Mouse (Mus musculus): ENCODE data around the gene Acp4. TPM values are rescaled to one million over a fixed set of nuclear protein-coding genes. Genes with fewer than 3 reads are reported as not detected.
"Not testable (repeated sequence)": the region's sequence is repeated elsewhere in the genome, so short reads cannot be mapped to it uniquely, and the experiment has no call there.

Acp4 gene
- polyA plus RNA-seq (2015; fragmentation: Nextera tagmentation; extraction: Ambion mirVana), result not detected in 2 replicates

DNA sequence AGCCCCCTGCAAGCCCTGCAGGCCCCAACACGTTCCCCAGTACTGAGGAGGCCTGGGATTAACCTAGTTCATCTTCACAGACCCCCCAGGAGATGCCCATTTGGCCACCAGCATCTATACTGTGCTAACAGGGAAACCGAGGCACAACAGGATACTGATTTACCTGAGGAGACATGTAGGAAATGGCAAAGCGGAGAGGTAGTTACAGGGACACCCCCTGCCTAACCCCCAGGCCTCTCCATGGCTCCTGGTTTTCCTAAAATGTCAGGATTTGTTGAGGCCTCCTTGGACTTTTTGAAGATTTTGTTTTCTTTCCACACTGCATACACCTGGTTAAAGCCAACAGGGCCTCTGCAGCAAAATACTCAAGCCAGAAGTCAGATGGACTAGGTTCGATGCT is at the start of gene Acp4:
TSS of gene Acp4 (minus strand) at position 101 of the 400 bp plus-strand sequence.
- ATAC-seq (replicated peaks), result no peak
- Histone ChIP-seq H3K9ac (replicated peaks) (no peak within 1 kb of the TSS), H3K27ac (replicated peaks) (no peak within 1 kb of the TSS), H3K27me3 (no peaks in the 10 kb centered on the region), H3K9me3 (no peaks in the 10 kb centered on the region), H3K36me3 (peaks cover 19% of the 10 kb centered on the region), H3K4me3 (no peak within 1 kb of the TSS), H3K4me2 (replicated peaks) (no peak within 1 kb of the TSS), H3K4me1 (peaks cover 1% of the 10 kb centered on the region; the same call in 1 of the 2 replicates)
- WGBS, result 85% methylated on average over 4 of the region's 4 CpGs

DNA sequence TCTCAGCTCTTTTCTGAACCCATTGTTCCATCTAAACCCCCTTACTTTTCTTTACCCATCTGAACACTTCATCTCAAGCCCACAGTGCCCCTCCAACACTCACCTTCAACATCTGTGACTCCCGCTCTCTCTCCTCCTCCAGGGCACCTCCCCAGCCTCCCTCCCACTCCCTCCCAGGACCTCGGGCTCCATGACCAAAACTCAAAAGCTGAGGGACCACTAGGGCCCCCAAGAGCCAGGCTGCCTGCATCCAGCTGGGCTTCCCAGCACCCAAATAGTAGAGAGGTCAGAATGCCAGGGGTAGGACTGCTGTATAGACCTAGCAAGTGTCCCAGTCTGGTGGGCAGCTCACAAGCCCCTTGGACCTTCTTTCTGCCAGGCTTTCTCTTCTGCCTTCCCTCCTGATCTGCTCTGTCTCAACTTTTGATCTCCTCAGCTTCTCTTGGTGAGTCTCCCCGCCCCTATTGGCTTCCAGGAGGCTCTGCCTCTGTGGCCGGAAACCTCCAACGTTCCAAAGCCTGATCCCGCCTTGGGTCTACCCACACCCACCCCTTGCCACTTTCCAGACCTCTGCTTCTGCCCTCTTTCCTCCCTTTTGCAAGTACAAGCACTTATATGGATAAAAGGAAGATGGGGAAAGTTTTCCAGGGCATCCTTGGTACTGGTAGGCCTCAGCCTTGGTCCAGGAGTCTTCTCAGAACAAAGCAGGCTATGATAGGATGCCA is 49.5 kb upstream of the Acp4 start, which contains the start of gene Clec11a:
TSS of gene Clec11a (minus strand) at position 387 of the 725 bp plus-strand sequence.
- Histone ChIP-seq H3K4me2 (replicated peaks) (peak within 1 kb of the TSS; percentile 62), H3K9me3 (no peaks in the 10 kb centered on the region), H3K4me1 (peaks cover 25% of the 10 kb centered on the region), H3K36me3 (no peaks in the 10 kb centered on the region), H3K27me3 (no peaks in the 10 kb centered on the region), H3K9ac (replicated peaks) (no peak within 1 kb of the TSS), H3K27ac (replicated peaks) (peak within 1 kb of the TSS; percentile 93; the same call in 1 of the 2 replicates), H3K4me3 (peak within 1 kb of the TSS; percentile 63)
- WGBS, result 60% methylated on average over 6 of the region's 6 CpGs
- no peak for ATAC-seq (replicated peaks)

DNA sequence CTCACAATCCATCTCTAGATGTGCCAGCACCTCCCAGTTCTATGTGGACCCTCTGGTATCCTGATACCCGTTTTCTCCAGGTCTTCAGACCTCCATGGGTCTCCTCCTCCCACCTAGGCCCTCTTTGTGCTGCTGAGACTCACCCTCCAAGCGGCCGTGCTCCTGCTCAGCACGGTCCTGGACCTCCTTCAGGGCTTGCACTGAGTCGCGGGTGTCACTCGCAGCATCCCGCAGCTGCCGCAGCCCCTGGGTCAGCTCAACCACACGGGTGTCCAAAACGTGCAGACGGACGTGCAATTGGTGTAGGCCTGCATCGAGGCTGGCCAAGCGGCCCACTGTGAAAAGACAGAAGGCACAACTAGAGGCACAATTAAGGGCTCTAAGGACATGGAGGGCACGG is 48.5 kb upstream of the Acp4 start:
- peaks cover 17% of the 10 kb centered on the region for H3K4me1 ChIP-seq
- peak overlapping the region; percentile 93; the same call in 1 of the 2 replicates for H3K27ac ChIP-seq (replicated peaks)
- no peaks in the 10 kb centered on the region for H3K36me3 ChIP-seq
- WGBS, result 7% methylated on average over 16 of the region's 16 CpGs
- peak overlapping the region; percentile 62 for H3K4me2 ChIP-seq (replicated peaks)
- H3K27me3 ChIP-seq, result no peaks in the 10 kb centered on the region
- H3K4me3 ChIP-seq, result peak overlapping the region; percentile 63
- no peak; the same call in 1 of the 2 replicates for ATAC-seq (replicated peaks)
- H3K9ac ChIP-seq (replicated peaks), result no peak overlapping the region
- H3K9me3 ChIP-seq, result no peaks in the 10 kb centered on the region

DNA sequence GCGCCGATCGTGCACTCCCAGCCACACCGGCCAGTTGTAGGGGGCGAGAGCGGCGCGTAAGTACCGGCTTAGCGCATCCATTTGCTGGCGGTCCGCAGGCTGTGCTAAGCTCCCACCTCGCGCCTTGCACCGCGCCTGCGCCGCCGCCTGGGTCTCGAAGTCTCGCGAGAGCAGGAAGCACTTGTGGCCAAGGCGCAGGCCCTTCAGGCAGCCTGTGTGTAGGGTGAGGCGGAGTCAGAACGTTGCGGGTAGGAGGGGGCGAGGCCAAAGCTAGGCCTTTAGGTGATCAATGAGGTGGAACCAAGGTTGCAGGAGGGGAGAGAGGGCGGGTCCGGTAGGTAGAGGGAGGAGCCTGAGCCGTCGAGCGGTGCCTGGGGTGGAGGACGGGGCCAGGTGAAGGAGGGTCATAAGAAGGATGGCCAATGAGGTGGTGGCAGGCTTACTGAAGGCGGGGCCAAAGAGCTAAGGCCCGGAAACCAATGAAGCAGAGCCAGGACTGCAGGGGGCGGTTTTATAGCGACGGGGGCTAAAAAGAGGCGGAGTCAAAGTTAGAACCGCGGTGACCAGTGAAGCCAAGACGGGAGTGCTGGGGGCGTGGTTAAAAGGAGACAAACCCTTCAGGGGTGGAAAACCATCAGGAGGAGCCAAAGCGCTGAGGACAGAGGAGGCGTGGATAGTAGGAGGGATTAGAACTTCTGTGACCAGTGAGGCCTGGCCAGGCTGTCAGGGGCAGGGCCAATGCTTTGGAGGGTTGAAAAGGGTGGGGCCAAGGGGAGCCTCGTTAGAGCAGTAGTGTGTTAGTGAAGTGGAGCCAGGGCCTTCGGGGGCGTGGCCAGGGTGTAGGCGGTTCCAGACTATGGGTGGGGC is 47.8 kb upstream of the Acp4 start:
- Histone ChIP-seq H3K4me2 (replicated peaks) (peak overlapping the region; percentile 62), H3K27me3 (no peaks in the 10 kb centered on the region)
- WGBS, result under 1% methylated on average over 49 of the region's 49 CpGs

DNA sequence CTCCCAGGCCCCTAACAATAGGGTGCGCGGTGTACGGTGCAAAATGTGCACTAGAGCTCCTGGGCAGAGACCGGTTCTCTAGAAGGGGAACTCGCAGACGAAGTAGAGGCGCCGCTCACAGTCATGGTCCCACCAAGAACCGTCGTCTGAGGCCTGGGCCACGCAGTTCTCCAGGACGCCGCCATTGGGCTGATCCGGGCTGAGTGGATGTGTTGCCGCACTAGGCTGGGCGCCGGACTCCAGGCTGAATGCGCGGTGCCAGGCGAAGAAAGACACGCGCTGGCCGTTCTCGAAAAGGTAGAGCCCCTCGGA is 47.2 kb upstream of the Acp4 start:
- WGBS, result 1% methylated on average over 25 of the region's 25 CpGs
- no peaks in the 10 kb centered on the region for H3K27me3 ChIP-seq
- no peaks in the 10 kb centered on the region for H3K36me3 ChIP-seq
- H3K9me3 ChIP-seq, result no peaks in the 10 kb centered on the region
- peak overlapping the region; percentile 63 for H3K4me3 ChIP-seq
- H3K9ac ChIP-seq (replicated peaks), result peak overlapping the region; percentile 92
- ATAC-seq (replicated peaks), result peak; percentile 57
- H3K4me1 ChIP-seq, result peaks cover 12% of the 10 kb centered on the region
- peak overlapping the region; percentile 62 for H3K4me2 ChIP-seq (replicated peaks)
- peak overlapping the region; percentile 93 for H3K27ac ChIP-seq (replicated peaks)

More for the DNA sequence above, 47.8 kb upstream of the Acp4 start:
- Histone ChIP-seq H3K36me3 (no peaks in the 10 kb centered on the region), H3K4me1 (peaks cover 12% of the 10 kb centered on the region), H3K27ac (replicated peaks) (peak overlapping the region; percentile 93), H3K9ac (replicated peaks) (peak overlapping the region; percentile 92), H3K4me3 (peak overlapping the region; percentile 63), H3K9me3 (no peaks in the 10 kb centered on the region)
- peak; percentile 95 for ATAC-seq (replicated peaks)

DNA sequence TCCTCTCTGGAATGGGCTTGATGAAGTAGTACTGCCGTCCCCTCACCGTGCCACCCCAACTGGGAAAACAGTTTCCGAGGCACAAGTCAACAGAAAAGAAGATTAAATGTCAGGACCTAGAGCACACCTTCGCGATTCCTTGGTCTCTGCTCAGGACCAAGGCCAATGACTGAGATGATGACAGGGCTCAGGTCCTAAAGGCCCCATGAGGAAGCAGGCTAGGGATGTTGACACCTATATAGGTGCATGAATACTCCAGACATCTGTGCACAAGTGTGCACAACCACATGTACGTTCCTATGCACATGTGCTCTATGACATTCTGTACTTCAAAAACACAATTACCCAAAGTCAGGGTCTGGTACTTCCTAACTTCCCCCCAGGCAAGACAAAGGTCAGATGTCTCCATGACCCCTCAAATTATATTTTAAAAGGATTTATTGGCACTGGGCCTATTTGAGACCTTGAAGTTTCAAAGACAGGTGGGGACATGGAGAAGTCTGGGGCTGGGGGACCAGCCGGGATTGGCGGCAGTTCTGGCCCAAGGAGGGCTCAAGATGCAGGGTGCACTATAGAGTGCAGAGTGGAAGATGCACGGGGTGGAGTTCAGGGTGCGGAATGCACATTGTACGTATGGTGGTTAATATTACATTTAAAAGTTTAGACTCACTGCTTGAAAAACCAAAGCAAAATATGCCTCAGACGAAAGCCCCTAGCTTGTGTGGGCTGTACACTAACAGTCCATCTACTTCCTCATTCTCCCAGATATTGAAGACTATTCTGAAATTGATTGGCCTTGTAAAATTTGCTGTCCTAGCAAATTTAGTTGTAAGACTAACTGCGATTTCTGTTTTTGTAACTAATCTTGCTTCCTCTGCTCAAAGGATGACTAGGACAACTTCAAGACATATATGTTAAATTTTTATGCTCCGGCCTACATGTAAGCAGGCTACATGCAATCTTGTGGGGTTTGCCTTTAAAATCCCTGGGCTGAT is 46.5 kb upstream of the Acp4 start:
- Histone ChIP-seq H3K4me1 (peaks cover 12% of the 10 kb centered on the region), H3K9me3 (no peaks in the 10 kb centered on the region), H3K4me3 (peak overlapping the region; percentile 63), H3K36me3 (no peaks in the 10 kb centered on the region), H3K27me3 (no peaks in the 10 kb centered on the region), H3K9ac (replicated peaks) (peak overlapping the region; percentile 92), H3K4me2 (replicated peaks) (peak overlapping the region; percentile 62), H3K27ac (replicated peaks) (peak overlapping the region; percentile 93)
- ATAC-seq (replicated peaks), result no peak
- WGBS, result 85% methylated on average over 14 of the region's 14 CpGs

DNA sequence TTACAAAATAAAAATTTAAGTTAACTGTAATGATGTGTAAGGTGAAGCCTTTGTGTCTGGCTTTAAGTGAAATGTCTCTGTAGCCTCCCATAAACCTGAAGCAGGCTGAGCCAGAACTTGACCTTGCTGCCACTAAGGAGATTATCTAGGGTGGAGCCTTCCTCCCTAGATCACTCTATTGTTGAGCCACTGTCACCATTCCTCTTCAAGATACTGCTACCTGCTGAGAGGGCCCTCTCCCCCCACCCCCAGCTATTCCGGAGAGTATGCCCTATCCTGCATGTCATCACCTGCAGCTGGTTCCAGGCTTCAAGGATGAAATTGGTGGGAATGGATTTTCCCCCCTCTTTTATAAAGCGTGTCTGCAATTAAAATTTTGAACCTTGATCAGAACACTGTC is 40.3 kb upstream of the Acp4 start:
- H3K4me1 ChIP-seq; H3K9ac ChIP-seq (replicated peaks); H3K4me3 ChIP-seq; H3K9me3 ChIP-seq; H3K36me3 ChIP-seq; H3K4me2 ChIP-seq (replicated peaks); H3K27ac ChIP-seq (replicated peaks); ATAC-seq (replicated peaks); H3K27me3 ChIP-seq: not testable (repeated sequence)
- WGBS, result 85% methylated on average over 2 of the region's 2 CpGs

DNA sequence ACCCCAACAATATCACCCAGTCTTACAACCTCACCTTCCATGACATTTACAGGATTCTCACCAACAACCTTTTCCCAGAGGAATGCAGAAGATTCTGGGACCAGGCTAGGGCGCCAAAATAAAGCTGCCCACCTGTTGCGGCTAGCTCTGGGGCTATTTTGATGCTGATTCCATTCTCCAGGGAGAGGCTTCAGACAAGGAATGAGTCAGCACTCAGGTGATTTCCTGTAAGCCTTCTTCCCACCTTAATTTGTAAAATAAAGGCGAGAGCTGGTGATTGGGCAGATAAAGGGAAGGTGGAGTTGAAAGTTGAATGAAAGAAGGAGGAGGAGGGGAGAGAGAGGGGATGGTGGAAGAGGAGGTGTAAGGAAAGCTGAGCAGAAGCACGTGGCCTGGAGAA is 34.2 kb upstream of the Acp4 start:
- Histone ChIP-seq H3K4me2 (replicated peaks) (no peak overlapping the region), H3K36me3 (no peaks in the 10 kb centered on the region), H3K9me3 (no peaks in the 10 kb centered on the region), H3K27me3 (no peaks in the 10 kb centered on the region), H3K9ac (replicated peaks) (no peak overlapping the region), H3K4me1 (no peaks in the 10 kb centered on the region), H3K4me3 (no peak overlapping the region), H3K27ac (replicated peaks) (no peak overlapping the region)
- ATAC-seq (replicated peaks), result no peak
- WGBS, result 60% methylated on average over 4 of the region's 4 CpGs

DNA sequence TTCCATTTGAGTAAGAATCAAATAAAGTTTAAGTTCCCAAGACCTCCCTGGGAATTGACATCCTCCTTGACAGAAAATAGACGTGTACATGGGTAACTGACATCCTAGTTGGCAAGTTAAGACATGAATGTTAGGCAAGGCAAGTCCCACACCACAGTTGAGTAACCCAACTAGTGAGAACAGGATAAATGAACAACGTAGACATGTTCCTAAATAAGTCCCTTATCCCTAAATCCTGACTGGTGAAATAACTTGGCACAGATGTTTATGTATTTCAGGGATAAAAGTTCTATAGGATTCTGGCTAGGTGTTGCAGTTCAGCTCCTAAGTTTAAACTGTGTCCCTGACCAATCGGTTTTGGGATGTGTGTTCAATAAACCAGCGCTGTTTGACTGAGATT is 33.8 kb upstream of the Acp4 start:
- Histone ChIP-seq H3K27me3 (no peaks in the 10 kb centered on the region), H3K27ac (replicated peaks) (no peak overlapping the region), H3K9ac (replicated peaks) (no peak overlapping the region), H3K4me3 (no peak overlapping the region), H3K4me2 (replicated peaks) (no peak overlapping the region), H3K9me3 (no peaks in the 10 kb centered on the region), H3K36me3 (no peaks in the 10 kb centered on the region), H3K4me1 (no peaks in the 10 kb centered on the region)
- WGBS, result 80% methylated on average over 4 of the region's 4 CpGs
- no peak for ATAC-seq (replicated peaks)

DNA sequence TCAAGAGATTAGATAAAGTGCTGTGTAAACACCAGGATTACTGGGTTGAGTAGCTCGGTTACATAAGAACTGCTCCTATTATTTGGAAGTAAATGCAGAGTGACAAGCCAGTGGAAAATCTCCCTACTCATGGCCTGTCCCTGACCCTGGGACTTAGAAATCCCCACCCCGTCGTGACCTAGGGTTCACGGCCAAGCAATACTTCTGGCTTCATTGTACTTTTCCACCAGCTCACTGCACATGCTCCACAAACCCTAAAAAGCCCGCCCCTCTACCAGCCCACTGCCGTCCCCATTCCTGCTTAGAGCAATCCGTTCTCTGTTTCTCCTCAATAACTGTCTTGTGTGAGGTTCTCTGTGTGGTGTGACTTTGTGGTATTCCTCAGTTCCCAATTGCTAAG is 30.6 kb upstream of the Acp4 start:
- H3K4me1 ChIP-seq, result no peaks in the 10 kb centered on the region
- H3K9ac ChIP-seq (replicated peaks), result no peak overlapping the region
- no peak overlapping the region for H3K4me3 ChIP-seq
- H3K27ac ChIP-seq (replicated peaks), result no peak overlapping the region
- WGBS, result 65% methylated on average over 7 of the region's 7 CpGs
- no peaks in the 10 kb centered on the region for H3K9me3 ChIP-seq
- H3K27me3 ChIP-seq, result no peaks in the 10 kb centered on the region
- ATAC-seq (replicated peaks), result no peak
- H3K36me3 ChIP-seq, result no peaks in the 10 kb centered on the region
- H3K4me2 ChIP-seq (replicated peaks), result no peak overlapping the region

DNA sequence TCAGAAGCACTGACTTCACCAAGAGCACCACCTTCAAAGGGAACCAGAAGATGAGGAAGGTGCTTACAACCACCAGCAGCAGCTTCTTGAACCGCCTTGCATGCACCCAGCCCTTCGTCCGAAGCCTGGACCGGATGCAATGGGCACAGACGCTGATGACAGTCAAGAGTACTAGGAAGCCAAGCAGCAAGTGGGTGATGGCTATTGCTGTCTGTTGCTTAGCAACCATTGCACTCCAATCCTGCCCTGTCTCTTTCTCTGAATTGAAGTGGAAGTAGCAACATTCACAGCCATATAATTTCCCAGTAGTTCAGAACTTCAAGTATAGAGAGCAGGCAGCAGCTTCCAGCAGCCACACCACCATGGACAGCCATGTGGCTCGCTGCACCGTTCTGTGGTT is 24.4 kb upstream of the Acp4 start:
- H3K9me3 ChIP-seq, result no peaks in the 10 kb centered on the region
- no peak overlapping the region for H3K27ac ChIP-seq (replicated peaks)
- WGBS, result 77% methylated on average over 7 of the region's 7 CpGs
- H3K27me3 ChIP-seq, result no peaks in the 10 kb centered on the region
- H3K4me3 ChIP-seq, result no peak overlapping the region
- peak; percentile 19; the same call in 1 of the 2 replicates for ATAC-seq (replicated peaks)
- no peak overlapping the region for H3K9ac ChIP-seq (replicated peaks)
- no peak overlapping the region for H3K4me2 ChIP-seq (replicated peaks)
- no peaks in the 10 kb centered on the region for H3K4me1 ChIP-seq
- H3K36me3 ChIP-seq, result no peaks in the 10 kb centered on the region
